In the genomic region with DNA sequence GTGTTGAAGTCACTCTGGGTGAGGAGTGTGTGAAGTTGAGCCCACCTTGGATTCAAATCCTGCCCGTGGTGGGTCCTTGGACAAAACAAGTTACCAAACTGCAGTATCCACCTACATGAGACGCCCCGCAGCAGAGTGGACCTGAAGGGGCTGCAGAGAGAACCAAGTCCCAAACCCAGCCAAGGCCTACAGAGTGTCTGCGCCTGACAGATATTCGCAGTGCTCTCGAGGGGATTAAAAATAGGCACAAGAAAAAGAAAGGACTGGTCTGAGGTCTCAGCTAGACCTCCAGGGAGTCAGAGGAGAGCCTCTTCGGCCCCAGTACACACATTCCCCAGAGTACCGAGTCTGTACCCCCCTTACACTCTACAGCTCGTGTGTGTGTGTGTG, we compare ENCODE assay signal across 8 mouse cellular contexts. TPM values are rescaled to one million over a fixed set of nuclear protein-coding genes. Genes with fewer than 3 reads are reported as not detected.
DNase-seq lines count a peak whose midpoint lies in the region; ATAC-seq and TF ChIP-seq lines count a peak whose summit lies in the region.

No protein-coding gene starts in this region.

- peak overlapping the region; percentile 71; the same call in 1 of the 2 replicates for H3K9ac ChIP-seq in kidney, postnatal 0 days (ENCODE audit: low read depth, low read length)
- H3K9ac ChIP-seq in embryonic facial prominence, embryonic 13.5 days = peak overlapping the region; percentile 77
- H3K9ac ChIP-seq in intestine, embryonic 14.5 days (ENCODE audit: low read length) = peak overlapping the region; percentile 53; the same call in 1 of the 2 replicates

- H3K4me2 ChIP-seq in kidney, postnatal 0 days (ENCODE audit: low read length) = peak overlapping the region; percentile 99
- H3K4me2 ChIP-seq in embryonic facial prominence, embryonic 13.5 days = peak overlapping the region; percentile 96
- H3K4me2 ChIP-seq in intestine, embryonic 14.5 days (ENCODE audit: low read length) = peak overlapping the region; percentile 93

- TF ChIP-seq CTCF in kidney, postnatal 0 days (IDR thresholded peaks at IDR 0.05; ENCODE audit: low read depth) = no peak

- 35% methylated on average over 9 of the region's 9 CpGs for WGBS in kidney, postnatal 0 days
- whole genome bisulfite sequencing in embryonic facial prominence, embryonic 13.5 days = 31% methylated on average over 9 of the region's 9 CpGs
- WGBS in intestine, embryonic 14.5 days = 47% methylated on average over 9 of the region's 9 CpGs

- H3K27ac ChIP-seq in kidney, postnatal 0 days = no peak overlapping the region
- no peak overlapping the region for H3K27ac ChIP-seq in embryonic facial prominence, embryonic 13.5 days
- no peak overlapping the region for H3K27ac ChIP-seq in intestine, embryonic 14.5 days (ENCODE audit: low read depth)

- H3K27me3 ChIP-seq in kidney, postnatal 0 days (ENCODE audit: insufficient read depth, low read length) = peaks cover 9% of the 10 kb centered on the region; the same call in 1 of the 2 replicates
- H3K27me3 ChIP-seq in embryonic facial prominence, embryonic 13.5 days = peaks cover 40% of the 10 kb centered on the region
- peaks cover 34% of the 10 kb centered on the region for H3K27me3 ChIP-seq in intestine, embryonic 14.5 days (replicated peaks; ENCODE audit: control insufficient read depth, insufficient read depth, low read length)

- H3K4me1 ChIP-seq in kidney, postnatal 0 days (replicated peaks; ENCODE audit: insufficient read depth, low read length) = 0 out of 2 replicates have a peak, but pooled peaks cover 9% of the 10 kb centered on the region
- peaks cover 31% of the 10 kb centered on the region for H3K4me1 ChIP-seq in embryonic facial prominence, embryonic 13.5 days
- H3K4me1 ChIP-seq in intestine, embryonic 14.5 days (replicated peaks; ENCODE audit: control insufficient read depth, insufficient read depth, low read length) = peaks cover 6% of the 10 kb centered on the region; the same call in 1 of the 2 replicates

- DNase-seq in kidney, postnatal 0 days (ENCODE audit: low spot score) = no peak
- DNase-seq in kidney, postnatal 36 days = no peak
- no peak for DNase-seq in intestine, embryonic 14.5 days (ENCODE audit: low spot score)
- peak; percentile 26 for DNase-seq in naive thymus-derived CD4-positive, alpha-beta T cell, adult 2 months (ENCODE audit: low read depth)
- DNase-seq in gastrocnemius, postnatal 4 days (ENCODE audit: low spot score in 2 of 2) = no peak
- DNase-seq in testis, postnatal 10 days (ENCODE audit: low spot score) = no peak
- no peak for DNase-seq in layer of hippocampus, postnatal 25 days (ENCODE audit: extremely low spot score in 1 of 2, low spot score in 1 of 2)

- no peaks in the 10 kb centered on the region for H3K9me3 ChIP-seq in kidney, postnatal 0 days (replicated peaks; ENCODE audit: low read length)
- no peaks in the 10 kb centered on the region for H3K9me3 ChIP-seq in embryonic facial prominence, embryonic 13.5 days
- H3K9me3 ChIP-seq in intestine, embryonic 14.5 days (ENCODE audit: control insufficient read depth, low read length) = no peaks in the 10 kb centered on the region

- H3K36me3 ChIP-seq in kidney, postnatal 0 days (ENCODE audit: insufficient read depth, low read length) = no peaks in the 10 kb centered on the region
- H3K36me3 ChIP-seq in embryonic facial prominence, embryonic 13.5 days = no peaks in the 10 kb centered on the region
- no peaks in the 10 kb centered on the region for H3K36me3 ChIP-seq in intestine, embryonic 14.5 days (ENCODE audit: control insufficient read depth, insufficient read depth, low read length)

- no peak for ATAC-seq in kidney, postnatal 0 days (replicated peaks; ENCODE audit: low FRiP score, low read depth)
- ATAC-seq in embryonic facial prominence, embryonic 13.5 days (ENCODE audit: insufficient number of reproducible peaks, insufficient read depth, low FRiP score, low TSS enrichment, low read depth) = no peak
- ATAC-seq in intestine, embryonic 14.5 days (replicated peaks; ENCODE audit: low FRiP score, low TSS enrichment, low read depth) = no peak

- peak overlapping the region; percentile 53 for H3K4me3 ChIP-seq in kidney, postnatal 0 days (replicated peaks; ENCODE audit: low read depth, low read length)
- H3K4me3 ChIP-seq in embryonic facial prominence, embryonic 13.5 days = peak overlapping the region; percentile 61
- peak overlapping the region; percentile 55 for H3K4me3 ChIP-seq in intestine, embryonic 14.5 days (ENCODE audit: low read depth, low read length)

RNA-seq across cellular contexts. Expression of a gene that starts 0.6 kb away (rescaled TPM):
- 5.9 and 6.3 TPM in 2 replicates for polyA plus RNA-seq in kidney, postnatal 0 days (2015; fragmentation: Nextera tagmentation; extraction: Ambion mirVana)
- 4.7 and 4.8 TPM in 2 replicates for polyA plus RNA-seq in embryonic facial prominence, embryonic 13.5 days (2015; fragmentation: Nextera tagmentation; extraction: Ambion mirVana)
- 1.7 and 2.4 TPM in 2 replicates for polyA plus RNA-seq in intestine, embryonic 14.5 days (2014; fragmentation: Nextera tagmentation; extraction: Ambion mirVana)
- 10 to 100 TPM; 52.3 to 54.3 TPM for total RNA-seq in gastrocnemius, postnatal 4 days (2021)
- 10 to 100 TPM; 85.1 to 86.0 TPM for total RNA-seq in layer of hippocampus, postnatal 25 days (2021)

RNA-seq across cellular contexts. Expression of a gene that starts 14.3 kb away (rescaled TPM):
- polyA plus RNA-seq in kidney, postnatal 0 days (2015; fragmentation: Nextera tagmentation; extraction: Ambion mirVana) = 0.94 and 1.0 TPM in 2 replicates
- polyA plus RNA-seq in embryonic facial prominence, embryonic 13.5 days (2015; fragmentation: Nextera tagmentation; extraction: Ambion mirVana) = 2.7 and 3.1 TPM in 2 replicates
- polyA plus RNA-seq in intestine, embryonic 14.5 days (2014; fragmentation: Nextera tagmentation; extraction: Ambion mirVana) = 2.2 and 2.7 TPM in 2 replicates
- 1 to 10 TPM in 1 of 2 experiments, under 1 TPM in 1; 0.52 to 1.1 TPM for total RNA-seq in gastrocnemius, postnatal 4 days (2021)
- 1,000 to 10,000 TPM; 2,567 to 2,613 TPM for total RNA-seq in layer of hippocampus, postnatal 25 days (2021)

RNA-seq across cellular contexts. Expression of a gene that starts 30.8 kb away (rescaled TPM):
- 10.2 and 10.5 TPM in 2 replicates for polyA plus RNA-seq in kidney, postnatal 0 days (2015; fragmentation: Nextera tagmentation; extraction: Ambion mirVana)
- 10.6 and 11.3 TPM in 2 replicates for polyA plus RNA-seq in embryonic facial prominence, embryonic 13.5 days (2015; fragmentation: Nextera tagmentation; extraction: Ambion mirVana)
- 32.2 and 45.9 TPM in 2 replicates for polyA plus RNA-seq in intestine, embryonic 14.5 days (2014; fragmentation: Nextera tagmentation; extraction: Ambion mirVana)
- under 1 TPM in 1 of 2 experiments, not detected in 1; 0.73 TPM for total RNA-seq in gastrocnemius, postnatal 4 days (2021)
- total RNA-seq in layer of hippocampus, postnatal 25 days (2021) = not detected

RNA-seq across cellular contexts. Expression of a gene that starts 53.3 kb away (rescaled TPM):
- 14.5 and 15.6 TPM in 2 replicates for polyA plus RNA-seq in kidney, postnatal 0 days (2015; fragmentation: Nextera tagmentation; extraction: Ambion mirVana)
- polyA plus RNA-seq in embryonic facial prominence, embryonic 13.5 days (2015; fragmentation: Nextera tagmentation; extraction: Ambion mirVana) = 25.4 and 25.5 TPM in 2 replicates
- polyA plus RNA-seq in intestine, embryonic 14.5 days (2014; fragmentation: Nextera tagmentation; extraction: Ambion mirVana) = 14.6 and 19.5 TPM in 2 replicates
- 10 to 100 TPM; 20.4 to 21.7 TPM for total RNA-seq in gastrocnemius, postnatal 4 days (2021)
- 10 to 100 TPM; 32.5 to 35.2 TPM for total RNA-seq in layer of hippocampus, postnatal 25 days (2021)

RNA-seq across cellular contexts. Expression of a gene that starts 53.4 kb away (rescaled TPM):
- polyA plus RNA-seq in kidney, postnatal 0 days (2015; fragmentation: Nextera tagmentation; extraction: Ambion mirVana) = 48.9 and 55.9 TPM in 2 replicates
- 80.0 and 84.5 TPM in 2 replicates for polyA plus RNA-seq in embryonic facial prominence, embryonic 13.5 days (2015; fragmentation: Nextera tagmentation; extraction: Ambion mirVana)
- 92.9 and 97.2 TPM in 2 replicates for polyA plus RNA-seq in intestine, embryonic 14.5 days (2014; fragmentation: Nextera tagmentation; extraction: Ambion mirVana)
- total RNA-seq in gastrocnemius, postnatal 4 days (2021) = 10 to 100 TPM; 47.6 to 50.1 TPM
- 10 to 100 TPM; 85.0 to 85.9 TPM for total RNA-seq in layer of hippocampus, postnatal 25 days (2021)
